In genomic region chr1:160084239-160084638, GRCm38 (mm10) we compare ENCODE assay signal across 17 mouse cellular contexts.
"Had no signal": no experiment of that assay in that cellular context is flagged by ENCODE, and none has a peak within 500 bp of the region (broad histone marks: within the 10 kb centered on the region; RNA-seq: fewer than 3 reads in every experiment).

No protein-coding gene starts in this region.

- H3K4me1 ChIP-seq: midbrain, embryonic 13.5 days; midbrain, embryonic 15.5 days; neural tube, embryonic 12.5 days; stomach, embryonic 15.5 days had no signal

- H3K9me3 ChIP-seq: lung, embryonic 15.5 days; midbrain, embryonic 13.5 days; midbrain, embryonic 15.5 days; neural tube, embryonic 12.5 days; stomach, embryonic 15.5 days had no signal

- H3K4me2 ChIP-seq: lung, embryonic 15.5 days; midbrain, embryonic 11.5 days; midbrain, embryonic 13.5 days; midbrain, embryonic 15.5 days; neural tube, embryonic 12.5 days; stomach, embryonic 15.5 days had no signal

- H3K9ac ChIP-seq: lung, embryonic 15.5 days; midbrain, embryonic 13.5 days; midbrain, embryonic 15.5 days; neural tube, embryonic 12.5 days; stomach, embryonic 15.5 days had no signal

- H3K27ac ChIP-seq: lung, embryonic 15.5 days; macrophage; midbrain, embryonic 13.5 days; midbrain, embryonic 15.5 days; neural tube, embryonic 12.5 days; stomach, embryonic 15.5 days; stomach, postnatal 0 days had no signal

- ATAC-seq: lung, postnatal 0 days; midbrain, embryonic 13.5 days; midbrain, embryonic 15.5 days had no signal

- H3K27me3 ChIP-seq: lung, embryonic 15.5 days; midbrain, embryonic 13.5 days; midbrain, embryonic 15.5 days; neural tube, embryonic 12.5 days; stomach, embryonic 15.5 days had no signal

- H3K4me3 ChIP-seq: lung, embryonic 15.5 days; megakaryocyte, embryonic 14.5 days; midbrain, embryonic 13.5 days; midbrain, embryonic 15.5 days; neural tube, embryonic 12.5 days; stomach, embryonic 15.5 days had no signal

- DNase-seq: lung, adult 2 months; lung, postnatal 14 days; lung, postnatal 36 days; right cerebral cortex, postnatal 14 days; thymus, adult 2 months; thymus, postnatal 25 days; thymus, postnatal 4 days had no signal

- H3K36me3 ChIP-seq: lung, embryonic 15.5 days; midbrain, embryonic 13.5 days; midbrain, embryonic 15.5 days; neural tube, embryonic 12.5 days; stomach, embryonic 15.5 days had no signal
